Mouse (Mus musculus): ENCODE data around the gene Morc2b. TPM values are rescaled to one million over a fixed set of nuclear protein-coding genes. Genes with fewer than 3 reads are reported as not detected.
"Not testable (repeated sequence)": the region's sequence is repeated elsewhere in the genome, so short reads cannot be mapped to it uniquely, and the experiment has no call there.

Morc2b gene
- 0.17 and 0.44 TPM in 2 replicates for polyA plus RNA-seq (2015; fragmentation: Nextera tagmentation; extraction: Ambion mirVana)

DNA sequence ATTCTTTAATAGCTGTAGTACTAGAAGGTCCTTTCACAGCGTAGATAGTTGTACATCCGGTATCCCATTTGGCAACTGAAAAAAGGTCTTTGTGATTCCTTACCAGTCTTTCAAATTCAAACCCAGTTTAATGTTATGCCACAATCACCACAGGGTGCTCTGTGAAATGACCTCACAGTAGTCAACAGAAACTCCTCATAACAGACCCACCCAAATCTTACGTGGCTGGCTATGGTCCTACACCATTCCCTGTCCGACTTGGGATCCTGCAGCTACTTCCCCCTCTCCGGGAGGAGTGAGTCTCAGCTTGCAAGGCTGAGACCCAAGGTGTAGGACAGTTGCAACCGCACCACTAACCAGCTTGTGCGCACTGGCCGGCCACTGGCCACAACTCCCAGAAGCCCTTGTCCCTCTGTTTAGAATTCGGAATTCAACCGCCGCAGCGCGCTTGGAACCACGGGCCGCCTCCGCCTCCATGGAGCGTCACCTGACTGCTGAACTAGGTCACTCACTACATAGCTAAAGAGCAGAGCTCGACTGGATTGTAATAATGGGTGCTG, at the start of gene Morc2b:
Morc2b (minus strand) TSS at position 423 of the 560 bp plus-strand sequence.
- Histone ChIP-seq H3K4me1 (replicated peaks; ENCODE audit: control insufficient read depth, insufficient read depth, low read length) (no peaks in the 10 kb centered on the region), H3K4me2 (ENCODE audit: low read length) (no peak within 1 kb of the TSS), H3K27ac (ENCODE audit: low read length) (no peak within 1 kb of the TSS), H3K36me3 (ENCODE audit: control insufficient read depth, insufficient read depth) (no peaks in the 10 kb centered on the region), H3K4me3 (replicated peaks; ENCODE audit: low read length) (no peak within 1 kb of the TSS), H3K9ac (replicated peaks; ENCODE audit: low read depth, low read length) (no peak within 1 kb of the TSS), H3K27me3 (replicated peaks; ENCODE audit: control insufficient read depth, insufficient read depth, low read length) (no peaks in the 10 kb centered on the region), H3K9me3 (ENCODE audit: control insufficient read depth, low read length) (no peaks in the 10 kb centered on the region)
- ATAC-seq, result no peak
- 76% methylated on average over 18 of the region's 18 CpGs for WGBS

GRCm38 (mm10) chr17:33168147-33168546, 28.7 kb upstream of the Morc2b start, which contains the start of gene Olfr55:
Gene Olfr55 (plus strand): TSS chr17:33168447.
- not testable (repeated sequence) for H3K4me2 ChIP-seq (ENCODE audit: low read length)
- WGBS, result 87% methylated on average over 1 of the region's 1 CpGs

DNA sequence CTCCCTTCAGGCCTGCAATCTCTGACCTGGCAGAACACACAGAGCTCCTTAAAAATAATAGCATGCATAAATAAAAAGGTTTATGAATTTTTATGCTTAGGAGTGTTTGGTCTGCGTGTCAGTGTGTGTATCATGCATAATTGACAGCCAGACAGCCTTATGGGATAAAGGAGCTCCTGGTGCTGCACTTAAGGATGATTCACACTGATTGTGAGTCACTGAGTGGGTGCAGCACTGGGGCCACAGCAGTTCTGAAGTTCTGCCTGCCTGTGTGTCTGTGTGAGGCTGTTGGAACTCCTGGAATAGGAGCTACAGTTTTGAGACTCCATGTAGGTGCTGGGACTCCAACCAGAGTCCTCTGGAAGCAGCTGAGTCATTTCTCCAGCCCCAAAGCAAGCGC, 13.2 kb downstream of the Morc2b start:
- H3K36me3 ChIP-seq (ENCODE audit: control insufficient read depth, insufficient read depth), result no peaks in the 10 kb centered on the region
- H3K9ac ChIP-seq (replicated peaks; ENCODE audit: low read depth, low read length), result no peak overlapping the region
- 59% methylated on average over 2 of the region's 2 CpGs for WGBS
- ATAC-seq, result no peak
- no peak overlapping the region for H3K4me2 ChIP-seq (ENCODE audit: low read length)
- no peaks in the 10 kb centered on the region for H3K4me1 ChIP-seq (replicated peaks; ENCODE audit: control insufficient read depth, insufficient read depth, low read length)
- H3K4me3 ChIP-seq (replicated peaks; ENCODE audit: low read length), result no peak overlapping the region
- H3K27ac ChIP-seq (ENCODE audit: low read length), result no peak overlapping the region
- H3K27me3 ChIP-seq (replicated peaks; ENCODE audit: control insufficient read depth, insufficient read depth, low read length), result no peaks in the 10 kb centered on the region
- H3K9me3 ChIP-seq (ENCODE audit: control insufficient read depth, low read length), result no peaks in the 10 kb centered on the region

More at GRCm38 (mm10) chr17:33168147-33168546, 28.7 kb upstream of the Morc2b start, which contains the start of gene Olfr55:
- H3K9me3 ChIP-seq (ENCODE audit: control insufficient read depth, low read length); H3K4me3 ChIP-seq (replicated peaks; ENCODE audit: low read length); H3K36me3 ChIP-seq (ENCODE audit: control insufficient read depth, insufficient read depth); H3K27me3 ChIP-seq (replicated peaks; ENCODE audit: control insufficient read depth, insufficient read depth, low read length); H3K9ac ChIP-seq (replicated peaks; ENCODE audit: low read depth, low read length); H3K27ac ChIP-seq (ENCODE audit: low read length); ATAC-seq; H3K4me1 ChIP-seq (replicated peaks; ENCODE audit: control insufficient read depth, insufficient read depth, low read length): not testable (repeated sequence)

DNA sequence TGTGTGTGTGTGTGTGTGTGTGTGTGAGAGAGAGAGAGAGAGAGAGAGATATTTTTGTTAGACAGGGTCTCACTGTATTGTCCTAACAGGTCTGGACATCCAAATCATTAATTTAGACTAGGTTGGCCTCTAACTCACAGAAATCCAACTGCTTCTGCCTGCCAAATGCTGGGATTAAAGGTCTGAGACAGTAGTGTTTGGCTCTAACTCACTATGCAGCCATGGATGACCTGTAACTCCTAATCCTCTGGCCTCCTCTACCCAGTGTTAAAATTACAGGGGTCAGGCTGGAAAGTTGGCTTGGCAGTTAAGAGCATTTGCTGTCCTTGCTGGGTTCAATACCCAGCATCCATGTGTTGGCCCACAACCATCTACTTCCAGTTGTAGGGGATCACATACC, 14.9 kb downstream of the Morc2b start:
- no peaks in the 10 kb centered on the region for H3K4me1 ChIP-seq (replicated peaks; ENCODE audit: control insufficient read depth, insufficient read depth, low read length)
- H3K4me3 ChIP-seq (replicated peaks; ENCODE audit: low read length), result no peak overlapping the region
- H3K27me3 ChIP-seq (replicated peaks; ENCODE audit: control insufficient read depth, insufficient read depth, low read length), result no peaks in the 10 kb centered on the region
- H3K9ac ChIP-seq (replicated peaks; ENCODE audit: low read depth, low read length), result no peak overlapping the region
- no peak overlapping the region for H3K27ac ChIP-seq (ENCODE audit: low read length)
- ATAC-seq, result no peak
- no peak overlapping the region for H3K4me2 ChIP-seq (ENCODE audit: low read length)
- no peaks in the 10 kb centered on the region for H3K9me3 ChIP-seq (ENCODE audit: control insufficient read depth, low read length)
- no peaks in the 10 kb centered on the region for H3K36me3 ChIP-seq (ENCODE audit: control insufficient read depth, insufficient read depth)

GRCm38 (mm10) chr17:33097396-33097795, 42.1 kb downstream of the Morc2b start:
- no peak overlapping the region for H3K4me2 ChIP-seq (ENCODE audit: low read length)

DNA sequence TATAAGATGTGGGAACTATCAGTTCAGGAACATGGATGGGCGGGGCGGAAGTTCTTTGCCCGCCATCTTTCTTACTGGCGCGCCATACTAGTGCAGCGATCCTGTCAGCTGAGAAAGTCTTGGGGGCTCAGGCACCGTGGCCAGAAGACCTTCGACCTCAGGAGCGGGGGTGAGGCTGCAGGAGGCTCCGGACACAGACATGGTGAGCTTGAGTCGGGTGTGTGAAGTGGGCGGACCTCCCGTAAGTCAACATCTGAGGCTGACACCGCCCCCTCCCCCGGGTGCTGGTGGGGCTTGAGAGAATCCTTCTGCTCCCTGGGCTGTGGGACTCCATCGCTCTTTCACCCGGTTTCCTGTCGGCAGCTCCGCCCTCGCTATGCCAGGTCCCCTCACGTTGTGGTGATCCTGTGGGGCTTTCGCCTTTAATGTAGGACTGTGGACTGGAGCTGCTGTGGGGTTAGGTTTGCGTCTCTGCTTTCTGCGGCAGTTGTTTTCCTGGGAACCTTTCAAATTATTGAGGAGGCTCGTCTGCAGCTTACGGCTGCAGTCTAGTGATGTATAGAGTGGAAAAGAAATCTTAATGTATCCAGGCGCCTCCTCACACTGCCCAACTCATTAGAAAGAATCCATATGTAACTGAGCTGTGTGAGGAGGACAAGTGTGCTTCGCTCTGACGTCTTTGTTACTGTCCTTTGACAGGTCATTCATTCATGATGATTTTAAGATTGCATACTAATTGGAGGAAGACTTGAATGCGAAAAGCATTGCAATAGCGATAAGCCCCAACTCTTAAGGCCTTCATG, 46.9 kb downstream of the Morc2b start:
- H3K27ac ChIP-seq (ENCODE audit: low read length), result peak overlapping the region; percentile 89
- peak overlapping the region; percentile 80 for H3K4me2 ChIP-seq (ENCODE audit: low read length)
- no peaks in the 10 kb centered on the region for H3K27me3 ChIP-seq (replicated peaks; ENCODE audit: control insufficient read depth, insufficient read depth, low read length)
- no peaks in the 10 kb centered on the region for H3K36me3 ChIP-seq (ENCODE audit: control insufficient read depth, insufficient read depth)
- peaks cover 21% of the 10 kb centered on the region for H3K4me1 ChIP-seq (replicated peaks; ENCODE audit: control insufficient read depth, insufficient read depth, low read length)
- no peaks in the 10 kb centered on the region for H3K9me3 ChIP-seq (ENCODE audit: control insufficient read depth, low read length)
- H3K9ac ChIP-seq (replicated peaks; ENCODE audit: low read depth, low read length), result peak overlapping the region; percentile 78
- WGBS, result 1% methylated on average over 31 of the region's 31 CpGs
- peak overlapping the region; percentile 70 for H3K4me3 ChIP-seq (replicated peaks; ENCODE audit: low read length)
- peak; percentile 74 for ATAC-seq

More at GRCm38 (mm10) chr17:33097396-33097795, 42.1 kb downstream of the Morc2b start:
- Histone ChIP-seq H3K9me3 (ENCODE audit: control insufficient read depth, low read length) (no peaks in the 10 kb centered on the region), H3K36me3 (ENCODE audit: control insufficient read depth, insufficient read depth) (no peaks in the 10 kb centered on the region), H3K27me3 (replicated peaks; ENCODE audit: control insufficient read depth, insufficient read depth, low read length) (no peaks in the 10 kb centered on the region), H3K4me1 (replicated peaks; ENCODE audit: control insufficient read depth, insufficient read depth, low read length) (peaks cover 9% of the 10 kb centered on the region), H3K27ac (ENCODE audit: low read length) (no peak overlapping the region), H3K9ac (replicated peaks; ENCODE audit: low read depth, low read length) (no peak overlapping the region), H3K4me3 (replicated peaks; ENCODE audit: low read length) (no peak overlapping the region)
- WGBS, result 89% methylated on average over 2 of the region's 2 CpGs
- ATAC-seq, result no peak

- no peak for ATAC-seq
- WGBS, result 100% methylated on average over 1 of the region's 1 CpGs
- H3K36me3 ChIP-seq (ENCODE audit: control insufficient read depth, insufficient read depth), result no peaks in the 10 kb centered on the region
- H3K4me1 ChIP-seq (replicated peaks; ENCODE audit: control insufficient read depth, insufficient read depth, low read length), result peaks cover 21% of the 10 kb centered on the region
- H3K9ac ChIP-seq (replicated peaks; ENCODE audit: low read depth, low read length), result no peak overlapping the region
- no peak overlapping the region for H3K27ac ChIP-seq (ENCODE audit: low read length)
- no peak overlapping the region for H3K4me2 ChIP-seq (ENCODE audit: low read length)
- no peaks in the 10 kb centered on the region for H3K9me3 ChIP-seq (ENCODE audit: control insufficient read depth, low read length)
- no peak overlapping the region for H3K4me3 ChIP-seq (replicated peaks; ENCODE audit: low read length)
- H3K27me3 ChIP-seq (replicated peaks; ENCODE audit: control insufficient read depth, insufficient read depth, low read length), result no peaks in the 10 kb centered on the region
Measured at GRCm38 (mm10) chr17:33091630-33092029, 47.9 kb downstream of the Morc2b start.

DNA sequence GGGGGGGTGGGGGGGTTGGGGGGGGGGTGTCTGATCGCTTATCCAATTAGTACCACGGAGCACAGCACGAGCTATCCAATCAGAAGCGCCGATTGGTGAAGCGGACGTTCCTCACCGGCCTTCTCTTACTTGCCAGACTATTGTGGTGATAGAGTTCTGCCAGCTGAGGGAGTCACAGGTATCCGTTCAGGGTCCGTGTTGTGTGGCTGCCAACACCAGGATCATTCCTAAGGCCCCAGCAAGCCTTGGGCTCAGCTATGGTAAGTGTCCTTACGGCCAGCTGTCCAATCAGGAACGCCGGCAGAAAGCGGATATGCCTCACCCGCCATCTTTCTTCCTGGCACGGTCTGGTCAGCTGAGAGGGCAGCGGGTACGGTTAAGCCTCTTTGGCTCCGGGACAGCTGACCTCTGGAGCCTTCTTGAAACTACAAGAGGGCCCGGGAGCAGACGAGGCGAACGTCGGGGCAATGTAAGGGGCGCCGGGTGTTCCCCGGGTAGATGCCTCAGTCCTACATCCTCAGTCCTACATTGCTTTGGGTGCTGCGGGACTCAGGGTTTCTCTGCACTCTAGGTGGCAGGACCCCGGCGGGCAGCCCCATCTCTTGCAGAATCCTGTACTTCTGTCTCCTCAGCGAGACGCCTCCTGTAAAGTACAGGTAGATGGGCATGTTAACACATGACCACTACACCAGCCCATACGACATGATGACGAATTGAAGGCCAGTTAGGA, 50.1 kb downstream of the Morc2b start, which contains the start of gene Zfp563:
Zfp563 (plus strand) TSS at position 91 of the 730 bp plus-strand sequence.
- Histone ChIP-seq H3K27me3 (replicated peaks; ENCODE audit: control insufficient read depth, insufficient read depth, low read length) (no peaks in the 10 kb centered on the region), H3K9me3 (ENCODE audit: control insufficient read depth, low read length) (no peaks in the 10 kb centered on the region), H3K4me2 (ENCODE audit: low read length) (peak within 1 kb of the TSS; percentile 84), H3K27ac (ENCODE audit: low read length) (peak within 1 kb of the TSS; percentile 85), H3K4me1 (replicated peaks; ENCODE audit: control insufficient read depth, insufficient read depth, low read length) (peaks cover 21% of the 10 kb centered on the region), H3K9ac (replicated peaks; ENCODE audit: low read depth, low read length) (peak within 1 kb of the TSS; percentile 93), H3K4me3 (replicated peaks; ENCODE audit: low read length) (peak within 1 kb of the TSS; percentile 86), H3K36me3 (ENCODE audit: control insufficient read depth, insufficient read depth) (no peaks in the 10 kb centered on the region)
- peak; percentile 85 for ATAC-seq
- 2% methylated on average over 34 of the region's 34 CpGs for WGBS

DNA sequence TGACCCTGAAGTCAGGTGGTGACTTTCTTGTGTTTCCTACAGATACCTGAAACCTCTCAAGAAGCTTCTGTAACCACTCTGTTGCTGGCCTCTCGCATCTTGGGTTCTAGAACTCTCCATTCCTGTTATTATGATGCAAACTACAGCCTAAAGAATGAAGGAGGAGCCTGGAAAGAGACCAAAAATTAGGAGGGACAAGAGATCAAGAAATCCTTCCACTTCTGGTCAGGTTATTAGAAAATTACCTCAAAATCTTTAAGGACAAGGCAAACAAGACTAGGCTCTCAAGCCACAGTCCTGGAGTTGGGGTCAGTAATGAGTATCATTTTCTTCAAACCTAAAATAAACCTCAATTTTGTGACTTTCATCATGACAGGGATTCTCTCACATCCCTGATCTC, 71.5 kb downstream of the Morc2b start, which contains the start of gene 4921501E09Rik:
4921501E09Rik (minus strand) TSS at position 101 of the 400 bp plus-strand sequence.
- Histone ChIP-seq H3K27me3 (replicated peaks; ENCODE audit: control insufficient read depth, insufficient read depth, low read length) (no peaks in the 10 kb centered on the region), H3K9me3 (ENCODE audit: control insufficient read depth, low read length) (no peaks in the 10 kb centered on the region), H3K4me2 (ENCODE audit: low read length) (no peak within 1 kb of the TSS), H3K4me3 (replicated peaks; ENCODE audit: low read length) (no peak within 1 kb of the TSS), H3K4me1 (replicated peaks; ENCODE audit: control insufficient read depth, insufficient read depth, low read length) (no peaks in the 10 kb centered on the region), H3K27ac (ENCODE audit: low read length) (no peak within 1 kb of the TSS), H3K36me3 (ENCODE audit: control insufficient read depth, insufficient read depth) (no peaks in the 10 kb centered on the region), H3K9ac (replicated peaks; ENCODE audit: low read depth, low read length) (no peak within 1 kb of the TSS)
- WGBS, result 56% methylated on average over 1 of the region's 1 CpGs
- ATAC-seq, result no peak

Data from forebrain, embryonic 16.5 days (tissue).